Mouse (Mus musculus) myocyte (in vitro differentiated cells): Measurements from ENCODE around the gene Ptpn6.

Source experiments
- MYOG ChIP-seq, 3 experiments: IDR thresholded peaks; one replicate each; pipeline ENCODE4 v1.6.1; 2011; ENCODE audit warnings: control low read depth in 2 of 3, low read depth in 2 of 3, mild to moderate bottlenecking in 2 of 3; ENCODE audit not compliant: insufficient read length in 2 of 3, control insufficient read depth in 1 of 3, insufficient read depth in 1 of 3
- POLR2A ChIP-seq: IDR thresholded peaks from one replicate; pipeline ENCODE4 v1.6.1; 2011; ENCODE audit warnings: low read depth, mild to moderate bottlenecking, control low read depth, moderate library complexity; ENCODE audit not compliant: insufficient read length
- TCF12 ChIP-seq: IDR thresholded peaks from one replicate; pipeline ENCODE4 v1.6.1; 2011; ENCODE audit warnings: mild to moderate bottlenecking, control low read depth; ENCODE audit not compliant: poor library complexity, insufficient read depth, severe bottlenecking

- no peak for TF ChIP-seq MYOG (IDR thresholded peaks at IDR 0.05; ENCODE audit: control insufficient read depth in 1 of 3, insufficient read depth in 1 of 3, insufficient read length in 2 of 3, low read depth in 2 of 3)
- TF ChIP-seq TCF12: no peak
- no peak for TF ChIP-seq POLR2A
These were observed 7.7 kb upstream of the Ptpn6 start for GRCm38 (mm10) chr6:124746296-124746605.
